Mouse (Mus musculus) heart, adult 2 months (tissue): Measurements from ENCODE around the gene Lgals4. TPM values are rescaled to one million over a fixed set of nuclear protein-coding genes. Genes with fewer than 3 reads are reported as not detected.

Experiments
- DNase-seq, 2 experiments: peaks; one replicate each; pipeline ENCODE4 v3.0.0; 2021
- H3K27ac ChIP-seq: fragments of 200-600 bp; 2 replicates; pipeline ENCODE4 v1.8.1; 2022
- H3K27me3 ChIP-seq: fragments of 200-500 bp; 2 replicates; pipeline ENCODE4 v1.6.1; 2012; ENCODE audit warnings: mild to moderate bottlenecking, low read length, inconsistent platforms, mixed read lengths; ENCODE audit not compliant: control insufficient read depth, insufficient read depth
- H3K36me3 ChIP-seq: fragments of 200-500 bp; 2 replicates; pipeline ENCODE4 v1.6.1; 2012; ENCODE audit warnings: low read length, inconsistent platforms; ENCODE audit not compliant: control insufficient read depth, insufficient read depth
- H3K4me1 ChIP-seq: fragments of 200-500 bp; 2 replicates; pipeline ENCODE4 v1.6.1; 2011; ENCODE audit warnings: low read length; ENCODE audit not compliant: control insufficient read depth, insufficient read depth
- H3K4me3 ChIP-seq: fragments of 200-600 bp; 2 replicates; pipeline ENCODE4 v1.8.1; 2022
- H3K79me2 ChIP-seq: fragments of 200-500 bp; replicated peaks from 2 replicates; pipeline ENCODE4 v1.6.1; 2012; ENCODE audit warnings: mild to moderate bottlenecking, inconsistent platforms, low read length, moderate library complexity, mixed read lengths; ENCODE audit not compliant: control insufficient read depth, insufficient read depth
- H3K9ac ChIP-seq: fragments of 200-500 bp; 2 replicates; pipeline ENCODE4 v1.6.1; 2012; ENCODE audit warnings: low read depth, mild to moderate bottlenecking, control low read depth, inconsistent platforms, low read length, mixed read lengths
- CTCF ChIP-seq: fragments of 200-600 bp; IDR thresholded peaks from 2 replicates; pipeline ENCODE4 v1.8.1; 2022; ENCODE audit warnings: antibody characterized with exemption, mild to moderate bottlenecking, moderate library complexity
- EP300 ChIP-seq: fragments of 200-500 bp; IDR thresholded peaks from 2 replicates; pipeline ENCODE4 v1.6.1; 2011; ENCODE audit warnings: low read depth, low read length, control low read depth; ENCODE audit not compliant: insufficient read depth
- POLR2A ChIP-seq: fragments of 200-500 bp; IDR thresholded peaks from 2 replicates; pipeline ENCODE4 v1.6.1; 2011; ENCODE audit warnings: mild to moderate bottlenecking, low read depth, low read length, control low read depth; ENCODE audit not compliant: insufficient read depth
- WGBS: fragments of 180-500 bp; shearing (Covaris S2); methylation state at CpG from one replicate; pipeline ENCODE4 v1.1.7; 2018; 5-methylcytosine and 5-hydroxymethylcytosine counted together
- intact Hi-C: fragments of 180-260 bp; cut with DNase I; formaldehyde crosslinking; loops from one replicate; pipeline ENCODE4 v1.15.1; 2025
- polyA plus RNA-seq: library from polyadenylated mRNA; depleted of rRNA; stranded (reverse); fragments of >200 nt; gene quantifications from 2 replicates; pipeline ENCODE4 v1.2.3, GENCODE M21; 2012
- total RNA-seq, 2 experiments: library from RNA; stranded (reverse); gene quantifications; 2 replicates each; pipeline ENCODE4 v1.2.3; 2021

The Lgals4 gene
- total and polyA plus RNA-seq, 3 experiments = 18.5 to 63.6 (median 27.6) TPM

- H3K9ac ChIP-seq = no peak overlapping the region
- H3K36me3 ChIP-seq = no peaks in the 10 kb centered on the region
- H3K27me3 ChIP-seq = no peaks in the 10 kb centered on the region
- TF ChIP-seq EP300 (no peak), POLR2A (no peak), CTCF (peak; percentile 34)
- H3K79me2 ChIP-seq = no peaks in the 10 kb centered on the region
- peaks cover 3% of the 10 kb centered on the region; the same call in 1 of the 2 replicates for H3K4me1 ChIP-seq
- DNase-seq = no peak
- no peak overlapping the region for H3K27ac ChIP-seq
- H3K4me3 ChIP-seq = no peak overlapping the region
- intact Hi-C loops = no loop called here
- WGBS = 70% methylated on average over 8 of the region's 8 CpGs
Observed at GRCm38 (mm10) chr7:28790066-28790806, 43.4 kb upstream of the Lgals4 start.

- no peaks in the 10 kb centered on the region for H3K36me3 ChIP-seq
- TF ChIP-seq EP300 (no peak), CTCF (no peak), POLR2A (no peak)
- no peaks in the 10 kb centered on the region for H3K27me3 ChIP-seq
- intact Hi-C loops = no loop called here
- peaks cover 5% of the 10 kb centered on the region for H3K4me1 ChIP-seq
- H3K4me3 ChIP-seq = no peak overlapping the region
- no peak overlapping the region for H3K9ac ChIP-seq
- H3K27ac ChIP-seq = no peak overlapping the region
- DNase-seq = no peak
- H3K79me2 ChIP-seq = no peaks in the 10 kb centered on the region
Observed at GRCm38 (mm10) chr7:28791706-28792105, 41.9 kb upstream of the Lgals4 start.

DNA sequence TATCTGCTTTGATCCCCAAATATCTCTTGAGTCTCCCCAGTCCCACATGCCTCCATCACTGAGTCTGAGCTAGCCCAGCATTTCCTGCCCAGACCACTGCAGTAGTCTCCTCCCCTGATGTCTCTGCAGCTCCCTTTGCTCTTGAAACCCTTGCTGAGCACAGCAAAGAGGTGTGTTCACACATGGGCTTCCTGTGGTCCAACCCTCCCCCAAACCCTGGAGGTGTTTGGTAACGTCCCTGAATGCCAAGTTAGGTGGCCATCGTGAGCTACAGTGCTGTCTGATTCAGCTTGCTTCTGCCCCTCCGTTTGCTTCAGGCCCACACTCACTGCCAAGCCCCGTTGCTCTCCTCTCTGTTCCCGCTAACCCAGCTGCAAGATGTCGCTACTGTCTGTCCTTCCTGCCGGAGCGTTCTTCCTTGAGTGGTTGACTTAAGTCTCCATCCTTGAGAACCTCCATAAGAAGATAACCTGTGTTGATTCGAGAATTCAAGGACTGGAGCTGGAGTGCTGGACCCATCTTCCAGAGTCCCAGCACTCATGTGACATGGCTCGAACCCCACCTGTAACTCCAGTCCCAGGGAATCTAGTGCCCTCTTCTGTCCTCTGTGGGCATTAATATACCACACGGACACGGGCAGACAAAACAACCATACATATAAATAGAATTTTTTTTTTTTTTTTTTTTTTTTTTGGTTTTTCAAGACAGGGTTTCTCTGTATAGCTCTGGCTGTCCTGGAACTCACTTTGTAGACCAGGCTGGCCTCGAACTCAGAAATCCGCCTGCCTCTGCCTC, 41.1 kb upstream of the Lgals4 start:
- no peak for DNase-seq
- WGBS = 74% methylated on average over 14 of the region's 14 CpGs
- H3K4me3 ChIP-seq = no peak overlapping the region
- no peak overlapping the region for H3K27ac ChIP-seq
- no peaks in the 10 kb centered on the region for H3K36me3 ChIP-seq
- TF ChIP-seq POLR2A (no peak), EP300 (no peak), CTCF (no peak)
- no peak overlapping the region for H3K9ac ChIP-seq
- H3K79me2 ChIP-seq = no peaks in the 10 kb centered on the region
- no peaks in the 10 kb centered on the region for H3K27me3 ChIP-seq
- H3K4me1 ChIP-seq = peaks cover 5% of the 10 kb centered on the region
- intact Hi-C loops = no loop called here

GRCm38 (mm10) chr7:28793834-28794233, 39.8 kb upstream of the Lgals4 start:
- 39% methylated on average over 2 of the region's 2 CpGs for WGBS
- Histone ChIP-seq H3K79me2 (no peaks in the 10 kb centered on the region), H3K27me3 (no peaks in the 10 kb centered on the region), H3K9ac (no peak overlapping the region), H3K27ac (no peak overlapping the region), H3K36me3 (no peaks in the 10 kb centered on the region), H3K4me1 (peaks cover 5% of the 10 kb centered on the region), H3K4me3 (no peak overlapping the region)
- TF ChIP-seq CTCF (peak; percentile 73), POLR2A (no peak)
- intact Hi-C loops = no loop called here
- DNase-seq = no peak

DNA sequence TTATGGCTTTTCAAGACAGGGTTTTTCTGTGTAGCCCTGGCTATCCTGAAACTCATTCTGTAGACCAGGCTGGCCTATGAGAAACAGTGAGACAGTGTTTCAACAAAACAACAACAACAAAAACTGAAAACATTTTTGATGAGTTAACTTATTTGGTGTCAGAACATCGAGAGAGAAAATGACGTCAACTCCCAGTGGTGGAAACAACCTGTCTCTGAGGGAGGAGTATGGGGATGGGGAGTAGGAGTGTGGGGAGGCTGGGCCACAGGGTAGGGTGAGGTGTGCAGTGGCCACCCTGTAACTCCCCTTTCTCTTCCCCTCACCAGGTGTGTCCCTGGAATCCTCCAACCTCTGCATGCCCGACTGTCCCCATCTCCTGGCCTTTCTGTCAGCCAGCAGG, 39.2 kb upstream of the Lgals4 start:
- intact Hi-C loops = no loop called here
- whole genome bisulfite sequencing = 67% methylated on average over 3 of the region's 3 CpGs

GRCm38 (mm10) chr7:28795832-28796231, 37.8 kb upstream of the Lgals4 start:
- no peaks in the 10 kb centered on the region for H3K27me3 ChIP-seq
- peak in 1 of 2 experiments; percentile 48 for DNase-seq
- peak overlapping the region; percentile 80 for H3K27ac ChIP-seq
- peak overlapping the region; percentile 50 for H3K9ac ChIP-seq
- WGBS = 35% methylated on average over 15 of the region's 15 CpGs
- peaks cover 2% of the 10 kb centered on the region for H3K4me1 ChIP-seq
- H3K36me3 ChIP-seq = no peaks in the 10 kb centered on the region
- peak overlapping the region; percentile 45 for H3K4me3 ChIP-seq
- H3K79me2 ChIP-seq = no peaks in the 10 kb centered on the region
- TF ChIP-seq POLR2A (peak; percentile 63), CTCF (no peak), EP300 (0 out of 2 replicates have a peak, but pooled peaks have one; percentile 47)
- intact Hi-C loops = loop anchor here (1.0 to 2.0 kb wide), 3 partner anchors 15 to 71 kb away; no protein-coding TSS in a partner anchor

More for the DNA sequence above, 39.2 kb upstream of the Lgals4 start:
- TF ChIP-seq POLR2A = no peak
- TF ChIP-seq CTCF = no peak
- no peak for TF ChIP-seq EP300
- no peak for DNase-seq
- H3K79me2 ChIP-seq = no peaks in the 10 kb centered on the region
- H3K9ac ChIP-seq = no peak overlapping the region
- no peak overlapping the region for H3K27ac ChIP-seq
- H3K4me1 ChIP-seq = peaks cover 2% of the 10 kb centered on the region
- no peak overlapping the region for H3K4me3 ChIP-seq
- H3K27me3 ChIP-seq = no peaks in the 10 kb centered on the region
- H3K36me3 ChIP-seq = no peaks in the 10 kb centered on the region
